Mouse (Mus musculus) spleen, adult 2 months (tissue): ENCODE results near the gene Gm28363. TPM values are rescaled to one million over a fixed set of nuclear protein-coding genes. Genes with fewer than 3 reads are reported as not detected.
"Not testable (repeated sequence)": the region's sequence is repeated elsewhere in the genome, so short reads cannot be mapped to it uniquely, and the experiment has no call there.

Source experiments
- DNase-seq, 2 experiments: peaks; one replicate each; pipeline versions ENCODE4 v3.0.0 to v3.0.0-alpha.2; 2012 to 2021; ENCODE audit warnings: low spot score in 2 of 2, low read depth in 1 of 2
- H3K27ac ChIP-seq: fragments of 200-500 bp; 2 replicates; pipeline ENCODE4 v1.5.1; 2012; ENCODE audit warnings: low read length, inconsistent platforms; ENCODE audit not compliant: insufficient read depth
- H3K27me3 ChIP-seq: fragments of 200-500 bp; 2 replicates; pipeline ENCODE4 v1.6.1; 2012; ENCODE audit warnings: mild to moderate bottlenecking, moderate library complexity, low read length, inconsistent platforms; ENCODE audit not compliant: control insufficient read depth, insufficient read depth
- H3K36me3 ChIP-seq: fragments of 200-500 bp; 2 replicates; pipeline ENCODE4 v1.6.1; 2012; ENCODE audit warnings: mild to moderate bottlenecking, low read length, inconsistent platforms; ENCODE audit not compliant: control insufficient read depth, insufficient read depth
- H3K4me1 ChIP-seq: fragments of 200-500 bp; 2 replicates; pipeline ENCODE4 v1.6.1; 2011; ENCODE audit warnings: inconsistent platforms; ENCODE audit not compliant: control insufficient read depth, insufficient read depth, insufficient read length
- H3K4me3 ChIP-seq: fragments of 200-500 bp; 2 replicates; pipeline ENCODE4 v1.5.1; 2011; ENCODE audit warnings: mild to moderate bottlenecking, inconsistent platforms; ENCODE audit not compliant: insufficient read depth, insufficient read length; ENCODE audit errors: extremely low read depth
- WGBS: fragments of 180-500 bp; shearing (Covaris S2); methylation state at CpG from one replicate; pipeline ENCODE4 v1.1.7; 2018; 5-methylcytosine and 5-hydroxymethylcytosine counted together
- polyA plus RNA-seq: library from polyadenylated mRNA; depleted of rRNA; stranded (reverse); fragments of >200 nt; gene quantifications from 2 replicates; pipeline ENCODE4 v1.2.3, GENCODE M21; 2012; rRNA removed

The Gm28363 gene
- polyA plus RNA-seq: not detected in 2 replicates

- not testable (repeated sequence) for H3K4me1 ChIP-seq, H3K36me3 ChIP-seq, H3K4me3 ChIP-seq, H3K27ac ChIP-seq, DNase-seq, H3K27me3 ChIP-seq
- WGBS: 61% methylated on average over 2 of the region's 2 CpGs
These were observed at the start of gene Gm28363 for GRCm38 (mm10) chr1:117696831-117697230. TSS of gene Gm28363 (plus strand) at chr1:117697131.

GRCm38 (mm10) chr1:117650236-117650635, 46.7 kb upstream of the Gm28363 start:
- 66% methylated on average over 1 of the region's 1 CpGs for WGBS
- H3K27me3 ChIP-seq, H3K36me3 ChIP-seq, H3K27ac ChIP-seq, H3K4me1 ChIP-seq, H3K4me3 ChIP-seq, DNase-seq: not testable (repeated sequence)

Other genes with a start within 250 kb of the Gm28363 start
- not detected in 2 replicates for gene B020011L13Rik, start 84.0 kb downstream of the Gm28363 start, polyA plus RNA-seq
- not detected in 2 replicates for gene Gm28360, start 132.9 kb downstream of the Gm28363 start, polyA plus RNA-seq
- gene Gm28168, start 230.9 kb downstream of the Gm28363 start, polyA plus RNA-seq: not detected in 2 replicates